ENCODE assay signal across 11 mouse cellular contexts in the genomic region with DNA sequence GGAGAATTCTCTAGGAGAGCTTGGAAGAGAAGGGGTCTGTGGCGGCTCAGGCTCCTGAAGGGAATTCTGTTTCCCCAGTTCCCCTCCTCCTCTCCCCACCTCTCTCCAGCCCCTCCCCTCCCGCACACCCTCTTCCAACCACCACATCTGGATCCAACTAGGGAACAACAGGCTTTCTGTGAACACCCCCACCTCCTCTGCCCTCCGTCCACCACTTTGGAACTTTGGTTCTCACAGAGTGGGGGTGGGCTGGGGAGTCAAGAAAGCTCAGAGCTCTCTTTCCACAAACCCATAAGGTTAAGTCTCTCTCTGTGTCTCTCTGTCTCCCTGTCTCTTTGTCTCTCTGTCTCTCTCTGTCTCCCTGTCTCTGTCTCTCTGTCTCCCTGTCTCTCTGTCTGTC. TPM values are rescaled to one million over a fixed set of nuclear protein-coding genes. Genes with fewer than 3 reads are reported as not detected.
DNase-seq lines count a peak whose midpoint lies in the region; ATAC-seq and TF ChIP-seq lines count a peak whose summit lies in the region.
"Had no signal": no experiment of that assay in that cellular context is flagged by ENCODE, and none has a peak within 500 bp of the region (broad histone marks: within the 10 kb centered on the region; RNA-seq: fewer than 3 reads in every experiment).

No protein-coding gene starts in this region.

- no peaks in the 10 kb centered on the region for H3K36me3 ChIP-seq in lung, embryonic 14.5 days (ENCODE audit: insufficient read depth)
- H3K36me3 ChIP-seq in lung, postnatal 0 days (ENCODE audit: insufficient read depth, low read length), result no peaks in the 10 kb centered on the region
- H3K36me3 ChIP-seq in intestine, embryonic 16.5 days (ENCODE audit: control insufficient read depth, insufficient read depth, low read length), result no peaks in the 10 kb centered on the region
- no peaks in the 10 kb centered on the region for H3K36me3 ChIP-seq in stomach, embryonic 15.5 days
- H3K36me3 ChIP-seq: forebrain, embryonic 15.5 days had no signal

- H3K4me2 ChIP-seq in lung, embryonic 14.5 days, result peak overlapping the region; percentile 0; the same call in 1 of the 2 replicates
- no peak overlapping the region for H3K4me2 ChIP-seq in lung, postnatal 0 days (replicated peaks; ENCODE audit: low read depth, low read length)
- no peak overlapping the region for H3K4me2 ChIP-seq in intestine, embryonic 16.5 days (ENCODE audit: low read depth, low read length)
- H3K4me2 ChIP-seq in stomach, embryonic 15.5 days, result peak overlapping the region; percentile 10; the same call in 1 of the 2 replicates
- H3K4me2 ChIP-seq: forebrain, embryonic 15.5 days had no signal

- peak overlapping the region; percentile 29; the same call in 1 of the 2 replicates for H3K9ac ChIP-seq in lung, embryonic 14.5 days
- H3K9ac ChIP-seq in lung, postnatal 0 days (replicated peaks; ENCODE audit: low read depth), result no peak overlapping the region
- H3K9ac ChIP-seq in intestine, embryonic 16.5 days (ENCODE audit: low read depth, low read length), result 0 out of 2 replicates have a peak overlapping the region, but pooled peaks have one; percentile 11
- H3K9ac ChIP-seq in stomach, embryonic 15.5 days, result no peak overlapping the region
- H3K9ac ChIP-seq: forebrain, embryonic 15.5 days had no signal

- no peak for TF ChIP-seq EP300 in lung, postnatal 0 days (IDR thresholded peaks at IDR 0.05)

- no peak overlapping the region for H3K4me3 ChIP-seq in lung, embryonic 14.5 days (ENCODE audit: low read depth, low read length)
- H3K4me3 ChIP-seq in lung, postnatal 0 days (ENCODE audit: low read depth, low read length), result no peak overlapping the region
- no peak overlapping the region for H3K4me3 ChIP-seq in intestine, embryonic 16.5 days (ENCODE audit: low read length)
- H3K4me3 ChIP-seq in stomach, embryonic 15.5 days (replicated peaks), result no peak overlapping the region
- H3K4me3 ChIP-seq: forebrain, embryonic 15.5 days had no signal

- peak; percentile 48; the same call in 1 of the 2 replicates for ATAC-seq in lung, embryonic 14.5 days (ENCODE audit: insufficient read depth)
- ATAC-seq in lung, postnatal 0 days, result no peak; the same call in 1 of the 2 replicates
- ATAC-seq in intestine, embryonic 16.5 days, result peak; percentile 40; the same call in 1 of the 2 replicates
- 0 out of 2 replicates have a peak, but pooled peaks have one; percentile 6 for ATAC-seq in stomach, embryonic 15.5 days (ENCODE audit: insufficient read depth, low FRiP score, low read depth)
- ATAC-seq in cerebellum, adult (ENCODE audit: insufficient number of reproducible peaks, low FRiP score, low TSS enrichment), result no peak
- ATAC-seq: forebrain, embryonic 15.5 days had no signal

- no peaks in the 10 kb centered on the region for H3K27me3 ChIP-seq in lung, embryonic 14.5 days (ENCODE audit: insufficient read depth, low read length)
- H3K27me3 ChIP-seq in lung, postnatal 0 days (replicated peaks; ENCODE audit: insufficient read depth, low read length), result no peaks in the 10 kb centered on the region
- H3K27me3 ChIP-seq in intestine, embryonic 16.5 days (replicated peaks; ENCODE audit: control insufficient read depth, insufficient read depth, low read length), result no peaks in the 10 kb centered on the region
- no peaks in the 10 kb centered on the region for H3K27me3 ChIP-seq in stomach, embryonic 15.5 days (replicated peaks)
- H3K27me3 ChIP-seq: forebrain, embryonic 15.5 days had no signal

- no peak for TF ChIP-seq CTCF in lung, embryonic 14.5 days (IDR thresholded peaks at IDR 0.05; ENCODE audit: low read depth)
- no peak for TF ChIP-seq CTCF in lung, postnatal 0 days (IDR thresholded peaks at IDR 0.05)

- peak; percentile 92 for DNase-seq in heart, adult 11 months
- DNase-seq in heart, adult 9 months (ENCODE audit: low spot score in 2 of 2), result no peak
- DNase-seq in lung, embryonic 14.5 days, result peak; percentile 34
- DNase-seq in lung, postnatal 0 days (ENCODE audit: low spot score), result no peak
- DNase-seq in right cerebral cortex, postnatal 25 days, result no peak

- WGBS in lung, embryonic 14.5 days, result 36% methylated on average over 3 of the region's 3 CpGs
- 51% methylated on average over 3 of the region's 3 CpGs for WGBS in lung, postnatal 0 days
- 49% methylated on average over 3 of the region's 3 CpGs for WGBS in intestine, embryonic 16.5 days
- WGBS in stomach, embryonic 15.5 days, result 36% methylated on average over 3 of the region's 3 CpGs

- 0 out of 2 replicates have a peak, but pooled peaks cover 5% of the 10 kb centered on the region for H3K4me1 ChIP-seq in lung, embryonic 14.5 days (ENCODE audit: insufficient read depth)
- no peaks in the 10 kb centered on the region for H3K4me1 ChIP-seq in lung, postnatal 0 days (ENCODE audit: insufficient read depth, low read depth, low read length)
- H3K4me1 ChIP-seq in intestine, embryonic 16.5 days (ENCODE audit: control insufficient read depth, insufficient read depth, low read length), result peaks cover 13% of the 10 kb centered on the region; the same call in 1 of the 2 replicates
- peaks cover 10% of the 10 kb centered on the region; the same call in 1 of the 2 replicates for H3K4me1 ChIP-seq in stomach, embryonic 15.5 days
- H3K4me1 ChIP-seq: forebrain, embryonic 15.5 days had no signal

- peak overlapping the region; percentile 90 for H3K27ac ChIP-seq in lung, embryonic 14.5 days (ENCODE audit: low read depth)
- H3K27ac ChIP-seq in lung, postnatal 0 days (ENCODE audit: low read length), result no peak overlapping the region
- H3K27ac ChIP-seq in intestine, embryonic 16.5 days (ENCODE audit: low read length), result peak overlapping the region; percentile 84
- H3K27ac ChIP-seq in stomach, embryonic 15.5 days, result peak overlapping the region; percentile 80
- H3K27ac ChIP-seq: forebrain, embryonic 15.5 days had no signal

- no peaks in the 10 kb centered on the region for H3K9me3 ChIP-seq in lung, embryonic 14.5 days (ENCODE audit: low read depth, low read length)
- no peaks in the 10 kb centered on the region for H3K9me3 ChIP-seq in lung, postnatal 0 days (ENCODE audit: low read length)
- H3K9me3 ChIP-seq in intestine, embryonic 16.5 days (ENCODE audit: control insufficient read depth, low read length), result no peaks in the 10 kb centered on the region
- no peaks in the 10 kb centered on the region for H3K9me3 ChIP-seq in stomach, embryonic 15.5 days
- H3K9me3 ChIP-seq: forebrain, embryonic 15.5 days had no signal

RNA-seq across cellular contexts. Expression of gene Oaf, which starts 13.1 kb away (rescaled TPM):
- polyA plus RNA-seq in lung, embryonic 14.5 days (2014; fragmentation: Nextera tagmentation; extraction: Ambion mirVana), result 84.5 and 95.4 TPM in 2 replicates
- 14.8 and 19.6 TPM in 2 replicates for polyA plus RNA-seq in lung, postnatal 0 days (2015; fragmentation: Nextera tagmentation; extraction: Ambion mirVana)
- polyA plus RNA-seq in intestine, embryonic 16.5 days (2015; fragmentation: Nextera tagmentation; extraction: Ambion mirVana), result 11.8 and 44.1 TPM in 2 replicates
- 60.6 and 65.7 TPM in 2 replicates for polyA plus RNA-seq in stomach, embryonic 15.5 days (2015; fragmentation: Nextera tagmentation; extraction: Ambion mirVana)

RNA-seq across cellular contexts. Expression of gene Pou2f3, which starts 42.6 kb away (rescaled TPM):
- 0.08 and 0.16 TPM in 2 replicates for polyA plus RNA-seq in lung, embryonic 14.5 days (2014; fragmentation: Nextera tagmentation; extraction: Ambion mirVana)
- 0.07 and 0.13 TPM in 2 replicates for polyA plus RNA-seq in lung, postnatal 0 days (2015; fragmentation: Nextera tagmentation; extraction: Ambion mirVana)
- 0.24 and 0.34 TPM in 2 replicates for polyA plus RNA-seq in intestine, embryonic 16.5 days (2015; fragmentation: Nextera tagmentation; extraction: Ambion mirVana)
- polyA plus RNA-seq in stomach, embryonic 15.5 days (2015; fragmentation: Nextera tagmentation; extraction: Ambion mirVana), result 0.54 and 0.68 TPM in 2 replicates
- polyA plus RNA-seq: C2C12; forebrain, embryonic 15.5 days had no signal

RNA-seq across cellular contexts. Expression of gene Trim29, which starts 57.9 kb away (rescaled TPM):
- polyA plus RNA-seq in lung, embryonic 14.5 days (2014; fragmentation: Nextera tagmentation; extraction: Ambion mirVana), result 0.19 and 0.21 TPM in 2 replicates
- polyA plus RNA-seq in lung, postnatal 0 days (2015; fragmentation: Nextera tagmentation; extraction: Ambion mirVana), result 0.87 and 1.1 TPM in 2 replicates
- polyA plus RNA-seq in intestine, embryonic 16.5 days (2015; fragmentation: Nextera tagmentation; extraction: Ambion mirVana), result 0.87 and 1.0 TPM in 2 replicates
- polyA plus RNA-seq in stomach, embryonic 15.5 days (2015; fragmentation: Nextera tagmentation; extraction: Ambion mirVana), result 22.3 and 37.0 TPM in 2 replicates
- polyA plus RNA-seq: forebrain, embryonic 15.5 days; liver, embryonic 16.5 days had no signal

Comparison
In these comparisons a context has a peak if more than half of its experiments do, and no peak if none do; other contexts are left out.
1. DNase-seq: peak in heart, adult 11 months (single experiment) and lung, embryonic 14.5 days (single experiment); none in heart, adult 9 months (0 of 2), lung, postnatal 0 days (single experiment) and right cerebral cortex, postnatal 25 days (single experiment).
2. ATAC-seq: peak in lung, embryonic 14.5 days (single experiment), intestine, embryonic 16.5 days (single experiment) and stomach, embryonic 15.5 days (single experiment); none in lung, postnatal 0 days (single experiment) and cerebellum, adult (single experiment).
3. H3K4me2 ChIP-seq: peak in lung, embryonic 14.5 days (single experiment) and stomach, embryonic 15.5 days (single experiment); none in lung, postnatal 0 days (single experiment) and intestine, embryonic 16.5 days (single experiment).
4. H3K9ac ChIP-seq: peak in lung, embryonic 14.5 days (single experiment) and intestine, embryonic 16.5 days (single experiment); none in lung, postnatal 0 days (single experiment) and stomach, embryonic 15.5 days (single experiment).
5. RNA of gene Trim29, which starts 57.9 kb away (polyA plus RNA-seq): 22.3 to 37.0 TPM in stomach, embryonic 15.5 days; 0.87 to 1.0 TPM in intestine, embryonic 16.5 days, 0.87 to 1.1 TPM in lung, postnatal 0 days and 0.19 to 0.21 TPM in lung, embryonic 14.5 days; every median in the first group is over 10 times any median in the second.